Mouse (Mus musculus) adrenal gland (tissue): ENCODE measurements around the gene Pgk2.
"Not testable (repeated sequence)": the region's sequence is repeated elsewhere in the genome, so short reads cannot be mapped to it uniquely, and the experiment has no call there.

Experiments used
- intact Hi-C: fragments of 180-260 bp; cut with DNase I; formaldehyde crosslinking; loops from one replicate; pipeline ENCODE4 v1.15.1; 2025
- long read RNA-seq, 2 experiments: library from polyadenylated mRNA; unstranded; transcript quantifications; one replicate each; pipeline ENCODE4 v2.0.0; 2020; ENCODE audit warnings: borderline replicate concordance in 1 of 2; ENCODE audit not compliant: insufficient replicate concordance in 1 of 2

The Pgk2 gene
- long read RNA-seq, experiment 1 = 0 reads
- long read RNA-seq, experiment 2 = 0 reads

DNA sequence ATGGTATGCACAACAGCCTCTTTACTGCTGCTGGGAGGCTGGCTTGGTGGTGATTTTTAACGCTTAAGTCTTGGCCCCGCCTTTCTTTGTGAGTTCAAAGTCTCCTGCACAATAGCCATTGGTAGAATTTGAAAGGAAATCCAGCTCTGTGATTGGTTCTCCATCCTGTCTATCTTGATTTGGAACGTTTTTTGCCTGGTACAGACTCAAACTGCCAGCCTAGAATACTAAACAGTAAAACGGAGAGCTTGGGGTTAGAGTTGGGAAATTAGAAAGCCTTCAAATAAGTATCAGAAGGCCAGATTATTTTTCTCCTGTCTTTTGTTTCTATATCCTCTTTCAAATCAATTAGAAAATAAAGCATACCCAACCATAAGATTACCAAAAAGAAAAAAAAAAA lies at the start of gene Pgk2:
TSS of gene Pgk2 (minus strand) at position 101 of the 400 bp plus-strand sequence.
- intact Hi-C loops = no loop called here

DNA sequence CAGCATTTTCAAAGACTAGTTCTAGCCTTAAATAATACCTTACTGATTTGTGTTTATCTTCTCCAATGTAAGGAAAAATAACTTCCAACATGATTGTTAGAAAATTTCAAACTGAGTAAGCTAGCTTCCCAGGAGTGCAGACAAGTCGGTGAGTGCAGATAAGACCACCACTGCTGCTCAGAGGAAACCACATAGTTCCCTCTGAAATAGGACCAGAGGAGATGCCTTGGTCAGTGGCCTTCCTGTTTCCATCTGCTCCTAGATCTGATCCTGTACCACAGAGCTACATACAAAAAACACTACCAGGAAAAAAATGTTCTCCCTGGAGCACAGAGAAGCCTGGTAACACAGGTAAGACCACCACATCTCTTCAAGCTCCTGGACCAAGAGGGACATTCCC lies 44.0 kb upstream of the Pgk2 start:
- intact Hi-C loops = no loop called here

DNA sequence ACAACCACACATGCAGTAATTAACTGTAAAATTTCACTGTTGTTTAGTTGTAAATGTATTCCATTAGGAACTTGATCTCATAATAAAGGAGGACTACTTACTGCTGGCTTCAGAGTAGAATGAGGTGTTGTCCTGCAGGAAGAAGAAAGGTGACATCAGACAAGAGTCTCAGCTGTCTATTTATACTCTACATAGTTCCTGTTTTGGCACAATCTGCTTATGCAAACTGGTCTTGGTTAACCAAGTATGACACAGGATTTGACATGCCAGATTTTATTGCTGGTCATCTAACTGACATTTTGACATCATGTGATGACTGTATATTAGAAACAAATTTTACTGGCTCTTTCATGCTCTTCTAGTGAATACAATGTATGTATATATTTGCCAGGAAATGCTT lies 33.7 kb upstream of the Pgk2 start, which contains the start of gene Crisp3:
TSS of gene Crisp3 (minus strand) at position 154 of the 400 bp plus-strand sequence.
- intact Hi-C loops = no loop called here

- intact Hi-C loops = loop anchor here (5.0 kb wide), 1 partner anchor 85 kb away; no protein-coding TSS in a partner anchor
Measured at GRCm38 (mm10) chr17:40201803-40202202, 6.6 kb downstream of the Pgk2 start.

DNA sequence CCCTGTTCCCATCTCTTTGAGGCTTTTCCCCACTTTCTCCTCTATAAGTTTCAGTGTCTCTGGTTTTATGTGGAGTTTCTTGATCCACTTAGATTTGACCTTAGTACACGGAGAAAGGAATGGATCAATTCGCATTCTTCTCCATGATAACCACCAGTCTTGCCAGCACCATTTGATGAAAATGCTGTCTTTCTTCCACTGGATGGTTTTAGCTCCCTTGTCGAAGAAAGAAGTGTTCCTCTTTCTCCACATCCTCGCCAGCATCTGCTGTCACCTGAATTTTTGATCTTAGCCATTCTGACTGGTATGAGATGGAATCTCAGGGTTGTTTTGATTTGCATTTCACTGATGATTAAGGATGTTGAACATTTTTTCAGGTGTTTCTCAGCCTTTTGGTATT lies 18.2 kb downstream of the Pgk2 start:
- intact Hi-C loops = not testable (repeated sequence)

DNA sequence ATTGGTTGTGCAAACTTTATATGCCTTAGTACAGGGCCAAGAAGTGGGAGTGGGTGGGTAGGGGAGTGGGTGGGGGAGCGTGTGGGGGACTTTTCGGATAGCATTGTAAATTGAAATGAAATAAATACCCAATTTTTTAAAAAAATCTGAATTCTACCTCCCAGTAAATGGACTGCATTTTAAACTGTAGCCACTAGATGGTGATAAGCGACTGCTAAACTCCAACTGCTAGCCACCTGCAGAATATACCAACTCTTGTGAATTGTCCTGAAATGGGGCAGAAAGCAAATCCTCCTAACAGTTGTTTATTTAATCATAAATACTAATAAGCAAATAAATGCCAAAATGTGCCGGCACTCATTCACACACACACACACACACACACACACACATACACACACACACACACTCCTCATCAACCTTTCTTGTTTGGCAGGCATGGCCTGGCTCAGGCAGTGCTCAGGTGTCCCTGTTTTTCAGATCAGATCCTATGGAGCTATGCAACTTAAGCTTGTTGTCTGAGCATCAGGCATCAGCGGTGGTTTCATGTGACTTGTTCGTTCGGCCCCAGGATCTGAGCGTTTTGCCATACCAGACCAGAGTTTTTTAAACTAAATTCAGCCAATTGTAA lies 50.6 kb downstream of the Pgk2 start:
- intact Hi-C loops = loop anchor here (10.0 kb wide), 1 partner anchor 127 kb away; no protein-coding TSS in a partner anchor
